Mouse (Mus musculus) neutrophil, adult 83 days (primary cell): ENCODE data around the gene Llgl1. TPM values are rescaled to one million over a fixed set of nuclear protein-coding genes. Genes with fewer than 3 reads are reported as not detected.

Experiments used
- total RNA-seq, 2 experiments: library from RNA; stranded (reverse); gene quantifications; one replicate each; pipeline ENCODE4 v1.2.4; 2023

Llgl1 gene
- total RNA-seq = 10 to 100 TPM; 15.3 to 17.6 TPM

DNA sequence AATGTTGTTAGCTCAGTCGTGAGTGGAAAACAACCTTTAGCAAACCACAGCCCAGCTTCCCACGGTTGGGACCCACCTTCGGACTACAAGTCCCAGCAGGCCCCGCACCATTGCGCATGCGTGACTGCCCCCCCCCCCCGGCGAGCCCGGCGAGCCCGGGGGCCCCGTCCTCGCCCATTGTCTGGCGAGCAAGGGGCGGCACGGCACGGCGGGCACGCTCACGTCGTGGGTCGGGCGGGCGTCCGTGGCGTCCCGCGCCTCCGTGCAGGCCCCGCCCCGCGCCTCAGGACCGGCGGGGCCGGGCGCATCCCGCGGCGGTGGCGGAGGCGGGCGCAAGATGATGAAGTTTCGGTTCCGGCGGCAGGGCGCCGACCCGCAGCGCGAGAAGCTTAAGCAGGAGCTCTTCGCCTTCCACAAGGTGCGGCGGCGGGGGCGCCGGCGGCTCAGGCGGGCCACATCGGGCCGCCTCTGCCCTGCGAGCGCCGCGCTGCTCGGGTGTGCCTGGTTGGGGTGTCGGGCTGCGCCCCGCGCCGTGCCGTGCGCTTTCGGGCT, at the start of gene Llgl1:
Gene Llgl1, plus strand, starts transcription at position 200 of the 552 bp plus-strand sequence.

DNA sequence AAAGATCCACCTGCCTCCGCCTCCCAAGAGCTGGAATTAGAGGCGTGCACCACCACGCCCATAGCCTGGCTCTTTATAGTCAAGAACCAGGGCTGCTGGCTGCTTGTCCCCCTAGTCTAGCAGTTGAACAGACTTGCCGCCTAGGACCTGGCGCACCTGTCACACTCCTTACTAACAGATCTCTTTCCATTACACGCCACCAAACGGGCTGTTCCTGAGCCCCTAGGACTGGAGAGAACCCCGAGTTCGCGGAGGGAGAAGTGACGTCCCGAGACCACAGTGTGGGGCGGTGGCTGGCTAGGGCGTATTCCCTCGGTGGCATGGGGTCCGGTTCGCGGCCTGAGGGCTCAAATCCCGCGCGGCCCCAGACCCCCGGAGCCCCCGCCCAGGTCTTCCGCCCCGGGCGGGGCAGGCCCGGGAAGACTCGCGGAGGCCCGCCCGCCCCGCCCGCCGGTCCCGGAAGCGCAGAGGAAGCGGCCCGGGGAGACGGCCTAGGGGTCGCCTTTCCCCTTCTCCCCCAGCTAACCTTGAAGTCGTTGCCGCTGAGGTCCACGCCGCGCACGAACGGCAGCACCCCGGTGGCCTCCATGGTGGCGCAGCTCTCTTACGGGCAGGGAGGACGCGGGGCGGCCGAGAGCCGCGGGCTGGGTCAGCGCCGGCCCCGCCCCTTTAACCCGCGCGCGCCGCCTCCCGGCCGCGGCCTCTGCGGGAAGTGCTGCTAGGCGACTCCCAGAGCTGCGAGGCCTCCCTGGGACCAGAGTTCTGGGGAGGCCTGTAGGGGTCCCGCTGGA, 27.3 kb downstream of the Llgl1 start, which contains the start of gene Flii:
Gene Flii, minus strand, starts transcription at position 663 of the 791 bp plus-strand sequence.

GRCm38 (mm10) chr11:60728260-60728761, 28.8 kb downstream of the Llgl1 start, which contains the start of gene Mief2:
Mief2 (plus strand) TSS chr11:60728398.

Other genes with a start within 250 kb of the Llgl1 start
- 10 to 100 TPM; 18.9 to 21.8 TPM for gene Drg2, start 245.1 kb upstream of the Llgl1 start, total RNA-seq
- gene Myo15, start 230.4 kb upstream of the Llgl1 start, total RNA-seq = under 1 TPM; 0.46 TPM
- 10 to 100 TPM; 35.1 to 37.0 TPM for gene Alkbh5, start 163.3 kb upstream of the Llgl1 start, total RNA-seq
- gene Flii, start 27.5 kb downstream of the Llgl1 start, total RNA-seq = 100 to 1,000 TPM; 206 to 216 TPM
- 10 to 100 TPM in 1 of 2 experiments, 1 to 10 TPM in 1; 8.0 to 10.4 TPM for gene Mief2, start 28.7 kb downstream of the Llgl1 start, total RNA-seq
- gene Top3a, start 77.6 kb downstream of the Llgl1 start, total RNA-seq = 10 to 100 TPM; 10.2 to 11.4 TPM
- gene Smcr8, start 77.8 kb downstream of the Llgl1 start, total RNA-seq = 10 to 100 TPM; 33.7 to 38.7 TPM
- gene Shmt1, start 112.0 kb downstream of the Llgl1 start, total RNA-seq = 1 to 10 TPM; 7.7 to 8.1 TPM
- 1 to 10 TPM; 6.2 to 6.6 TPM for gene Dhrs7b, start 130.9 kb downstream of the Llgl1 start, total RNA-seq
- gene Tmem11, start 179.5 kb downstream of the Llgl1 start, total RNA-seq = 10 to 100 TPM; 12.6 to 13.0 TPM
- gene Natd1, start 215.0 kb downstream of the Llgl1 start, total RNA-seq = 10 to 100 TPM in 1 of 2 experiments, 1 to 10 TPM in 1; 8.3 to 12.0 TPM
- 10 to 100 TPM; 81.6 to 90.0 TPM for gene Map2k3, start 232.3 kb downstream of the Llgl1 start, total RNA-seq